Mouse (Mus musculus) kidney, postnatal 14 days (tissue): ENCODE data around the gene Cldn24.
A peak's percentile ranks its signal among the peaks of the same experiment; 100 is the strongest.
"Not testable (repeated sequence)": the region's sequence is repeated elsewhere in the genome, so short reads cannot be mapped to it uniquely, and the experiment has no call there.

ENCODE experiments used
- DNase-seq: peaks from one replicate; pipeline ENCODE4 v3.0.0; 2022; ENCODE audit warnings: mixed read lengths

Cldn24 gene

GRCm38 (mm10) chr8:47821843-47822242 lies at the start of gene Cldn24:
Gene Cldn24, plus strand, starts transcription at chr8:47822143.
- no peak for DNase-seq

GRCm38 (mm10) chr8:47772986-47773385 lies 49.0 kb upstream of the Cldn24 start:
- DNase-seq: no peak

GRCm38 (mm10) chr8:47777415-47777814 lies 44.5 kb upstream of the Cldn24 start:
- DNase-seq: no peak

GRCm38 (mm10) chr8:47779589-47779988 lies 42.4 kb upstream of the Cldn24 start:
- peak; percentile 23 for DNase-seq

- peak; percentile 26 for DNase-seq
These were observed 40.1 kb upstream of the Cldn24 start for GRCm38 (mm10) chr8:47781881-47782280.

GRCm38 (mm10) chr8:47783544-47783943 lies 38.4 kb upstream of the Cldn24 start:
- no peak for DNase-seq

- DNase-seq: no peak
These were observed 38.0 kb upstream of the Cldn24 start for GRCm38 (mm10) chr8:47783944-47784343.

GRCm38 (mm10) chr8:47784436-47784835 lies 37.5 kb upstream of the Cldn24 start:
- no peak for DNase-seq

- DNase-seq: no peak
These were observed 35.6 kb upstream of the Cldn24 start for GRCm38 (mm10) chr8:47786323-47786722.

GRCm38 (mm10) chr8:47787705-47788104 lies 34.2 kb upstream of the Cldn24 start:
- DNase-seq: no peak

- no peak for DNase-seq
These were observed 30.0 kb upstream of the Cldn24 start for GRCm38 (mm10) chr8:47791986-47792385.

GRCm38 (mm10) chr8:47799438-47799837 lies 22.5 kb upstream of the Cldn24 start:
- no peak for DNase-seq

- DNase-seq: no peak
These were observed 19.6 kb upstream of the Cldn24 start for GRCm38 (mm10) chr8:47802349-47802748.

- DNase-seq: no peak
These were observed 17.7 kb upstream of the Cldn24 start for GRCm38 (mm10) chr8:47804262-47804661.

GRCm38 (mm10) chr8:47809970-47810665 lies 11.8 kb upstream of the Cldn24 start:
- DNase-seq: no peak

- DNase-seq: no peak
These were observed 11.3 kb upstream of the Cldn24 start for GRCm38 (mm10) chr8:47810666-47811015.

GRCm38 (mm10) chr8:47811221-47811620 lies 10.7 kb upstream of the Cldn24 start:
- no peak for DNase-seq

- DNase-seq: no peak
These were observed 2.9 kb upstream of the Cldn24 start for GRCm38 (mm10) chr8:47819034-47819433.

- peak; percentile 34 for DNase-seq
These were observed 800 bp upstream of the Cldn24 start for GRCm38 (mm10) chr8:47820914-47821772.

GRCm38 (mm10) chr8:47822541-47822940 lies 598 bp downstream of the Cldn24 start:
- DNase-seq: not testable (repeated sequence)

- DNase-seq: no peak
These were observed 1.8 kb downstream of the Cldn24 start for GRCm38 (mm10) chr8:47823777-47824176.

- no peak for DNase-seq
These were observed 2.2 kb downstream of the Cldn24 start, which contains the start of gene Cldn22 for GRCm38 (mm10) chr8:47824182-47824581. Gene Cldn22, plus strand, starts transcription at chr8:47824482.

GRCm38 (mm10) chr8:47825596-47825995 lies 3.7 kb downstream of the Cldn24 start:
- no peak for DNase-seq

- no peak for DNase-seq
These were observed 5.0 kb downstream of the Cldn24 start for GRCm38 (mm10) chr8:47826911-47827310.
